Mouse (Mus musculus): Measurements from ENCODE around the gene Pbx2. TPM values are rescaled to one million over a fixed set of nuclear protein-coding genes. Genes with fewer than 3 reads are reported as not detected.

Gene Pbx2
- total RNA-seq, 2 experiments from 2014 or later: 43.5 to 52.7 TPM

DNA sequence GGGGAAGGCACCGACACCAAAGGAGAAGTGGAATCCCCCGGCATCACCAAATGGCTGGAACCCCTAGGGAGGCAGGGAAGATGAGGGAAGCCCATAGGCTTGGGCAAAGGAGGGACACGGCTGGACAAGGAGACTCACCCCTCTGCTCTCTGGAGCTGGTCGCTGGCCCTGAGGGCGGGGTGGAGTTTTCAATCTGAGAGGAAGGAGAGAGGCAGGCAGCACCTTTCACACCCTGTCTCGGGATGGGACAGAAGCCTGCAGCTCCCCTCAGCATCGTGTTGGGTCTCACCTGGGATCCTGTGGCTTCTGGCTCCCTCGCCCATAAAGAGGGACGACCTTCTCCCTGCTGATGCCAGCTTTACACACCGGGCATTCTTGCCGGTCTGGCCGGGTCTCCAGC lies 10.7 kb downstream of the Pbx2 start:
- no peak for DNase-seq (ENCODE audit: low spot score in 2 of 2)

DNA sequence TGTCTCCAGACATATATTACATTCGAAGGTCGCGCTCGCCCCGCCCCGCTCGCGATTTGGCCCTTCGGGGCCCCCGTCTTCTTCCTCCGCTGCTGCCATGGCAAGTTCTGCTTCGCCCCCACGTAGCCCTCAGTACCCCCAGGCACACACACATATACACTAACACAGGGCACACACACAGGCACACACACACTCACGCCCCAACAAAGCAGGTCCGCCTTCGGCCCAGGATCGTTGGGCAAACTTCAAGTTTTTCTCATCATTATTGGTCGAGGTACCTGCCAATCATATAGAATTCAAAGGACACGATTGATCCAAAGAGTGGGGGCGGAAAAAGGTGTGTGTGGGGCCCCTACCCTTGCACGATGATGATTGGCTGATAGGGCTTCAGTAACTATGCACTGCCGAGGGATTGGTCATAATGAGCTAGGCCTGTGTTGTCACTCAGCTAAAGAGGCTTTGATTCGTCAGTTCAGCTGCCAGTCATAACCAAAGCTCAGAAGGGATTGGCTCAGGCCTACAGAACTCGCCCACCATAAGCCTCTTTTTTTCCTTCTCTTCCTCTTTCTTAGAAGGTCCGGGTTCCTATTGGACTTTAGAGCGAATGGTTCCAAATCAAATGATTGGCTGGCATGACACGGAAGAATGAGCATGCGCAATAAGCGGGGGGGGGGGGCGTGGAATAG lies 12.5 kb downstream of the Pbx2 start, which contains the start of gene Rnf5:
TSS of gene Rnf5 (minus strand) at position 316 of the 686 bp plus-strand sequence.
- DNase-seq (ENCODE audit: low spot score in 2 of 2): peak; percentile 97 to 100

DNA sequence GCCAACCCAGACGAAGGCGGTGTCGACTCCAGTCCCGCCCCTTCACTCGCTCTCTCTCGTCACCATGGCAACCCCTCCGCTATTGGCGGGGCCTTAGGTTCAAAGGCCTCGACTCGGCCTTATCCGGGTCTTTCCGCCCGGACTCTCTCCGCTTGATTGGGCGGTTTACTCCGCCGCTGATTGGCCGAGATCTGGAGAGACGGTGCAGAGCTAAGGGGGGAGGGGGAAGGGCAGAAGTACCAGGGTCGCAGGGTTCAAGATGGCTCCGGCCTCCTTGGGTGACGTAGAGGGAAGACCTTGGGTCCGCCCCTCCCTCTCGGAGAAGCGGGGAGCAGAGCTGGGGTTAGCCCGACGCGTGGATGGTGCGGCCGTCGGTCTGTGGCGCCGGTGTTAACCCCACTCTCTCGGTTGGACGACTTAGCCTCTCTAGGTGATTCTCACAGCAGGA lies 13.0 kb downstream of the Pbx2 start, which contains the start of gene Agpat1:
TSS of gene Agpat1 (plus strand) at position 202 of the 448 bp plus-strand sequence.
- DNase-seq (ENCODE audit: low spot score in 2 of 2): peak; percentile 96 to 99

DNA sequence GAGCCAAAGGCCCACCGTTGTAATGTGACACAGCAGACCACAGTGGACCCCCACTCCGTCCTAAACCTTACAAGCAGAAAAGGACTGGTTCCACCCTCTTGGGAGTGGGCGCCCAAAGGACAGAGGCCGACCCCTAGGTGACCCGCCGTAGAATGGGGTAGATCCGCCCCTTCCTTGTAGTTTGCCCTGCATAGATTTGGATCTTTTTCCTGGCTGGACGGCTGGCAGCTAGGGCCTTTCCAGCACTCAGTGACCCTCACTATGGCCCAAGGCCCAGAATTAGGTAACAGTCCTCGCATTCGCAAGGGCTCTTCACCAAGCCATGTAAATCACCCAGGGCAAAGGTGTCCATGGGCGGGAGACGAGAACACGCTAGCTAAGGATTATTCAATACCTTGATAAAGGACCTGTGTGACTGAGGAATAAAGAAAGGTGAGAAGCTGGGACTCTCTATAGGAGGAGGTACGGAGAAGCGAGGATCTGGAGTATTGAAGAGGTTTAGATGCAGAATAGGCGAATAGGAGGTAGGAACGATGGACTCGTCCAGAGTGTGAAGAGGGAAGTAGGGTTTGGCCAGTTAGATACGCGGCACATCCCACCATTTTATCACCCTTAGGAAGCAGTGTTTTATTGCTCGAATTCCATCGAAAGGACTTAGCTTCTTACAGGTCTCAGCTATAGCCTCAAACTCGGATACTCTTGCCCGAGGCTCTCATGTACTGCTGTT lies 13.6 kb downstream of the Pbx2 start:
- DNase-seq (ENCODE audit: low spot score in 2 of 2): no peak

DNA sequence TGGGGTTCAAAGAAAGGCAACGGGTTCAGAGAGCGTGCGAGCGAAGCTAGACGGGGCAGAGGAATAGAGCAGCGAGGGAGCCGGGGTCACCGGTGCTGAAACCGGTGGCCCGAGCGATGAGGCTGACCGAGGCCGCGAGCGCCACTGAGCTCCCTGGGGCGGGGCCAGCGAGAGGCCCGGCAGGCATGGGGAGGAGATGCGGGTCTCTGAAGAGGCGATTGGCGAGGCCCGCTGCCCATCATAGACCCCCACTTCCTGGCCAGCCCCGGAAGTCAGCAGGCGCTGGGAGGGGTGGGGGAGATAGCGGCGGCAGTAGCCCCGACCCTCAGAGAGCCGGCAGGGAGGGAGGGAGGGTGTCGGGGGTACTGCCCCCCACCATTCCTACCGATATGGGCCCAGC lies 14.5 kb downstream of the Pbx2 start:
- peak; percentile 97 to 98 for DNase-seq (ENCODE audit: low spot score in 2 of 2)

DNA sequence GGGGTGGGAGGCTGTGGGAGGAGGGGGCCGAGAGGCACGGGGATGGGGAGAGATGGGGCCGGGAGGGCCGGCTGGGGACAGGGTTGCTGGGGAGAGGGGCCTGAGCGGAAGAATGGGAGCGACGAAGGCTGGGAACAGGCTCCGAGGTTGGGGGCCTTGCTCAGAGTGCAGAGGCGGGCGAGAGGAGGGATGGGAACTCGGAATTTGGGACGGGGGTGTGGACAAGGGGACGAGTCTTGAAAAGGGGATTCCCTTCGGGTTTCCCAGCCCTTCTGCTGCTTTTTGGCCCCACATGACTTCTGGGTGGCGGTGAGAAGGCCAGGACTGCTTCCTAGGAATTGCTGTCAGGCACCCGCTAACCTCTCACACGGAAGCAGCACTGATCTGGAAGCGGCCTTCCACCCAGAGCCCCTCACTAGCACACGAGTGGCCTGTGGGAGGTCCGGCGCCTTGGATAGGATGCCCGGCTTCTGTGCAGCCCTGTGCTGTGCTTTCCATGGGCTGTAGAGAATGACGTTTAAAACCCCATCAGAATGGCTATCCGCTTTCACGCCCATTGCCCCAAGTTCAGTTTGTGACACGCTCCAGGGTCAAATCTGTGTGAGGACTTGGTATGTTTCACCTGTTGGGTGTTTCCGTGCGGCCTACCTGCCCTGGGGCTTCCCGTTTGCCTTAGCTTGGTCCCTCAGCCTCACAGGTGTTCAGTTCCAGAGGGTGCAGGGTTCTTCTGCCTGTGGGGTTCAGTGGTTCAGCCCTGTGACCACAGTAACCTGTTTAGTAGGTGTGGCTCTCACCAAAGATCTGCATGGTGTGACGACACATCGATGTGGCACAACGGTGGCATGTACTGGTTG lies 15.3 kb downstream of the Pbx2 start:
- no peak for DNase-seq (ENCODE audit: low spot score in 2 of 2)

DNA sequence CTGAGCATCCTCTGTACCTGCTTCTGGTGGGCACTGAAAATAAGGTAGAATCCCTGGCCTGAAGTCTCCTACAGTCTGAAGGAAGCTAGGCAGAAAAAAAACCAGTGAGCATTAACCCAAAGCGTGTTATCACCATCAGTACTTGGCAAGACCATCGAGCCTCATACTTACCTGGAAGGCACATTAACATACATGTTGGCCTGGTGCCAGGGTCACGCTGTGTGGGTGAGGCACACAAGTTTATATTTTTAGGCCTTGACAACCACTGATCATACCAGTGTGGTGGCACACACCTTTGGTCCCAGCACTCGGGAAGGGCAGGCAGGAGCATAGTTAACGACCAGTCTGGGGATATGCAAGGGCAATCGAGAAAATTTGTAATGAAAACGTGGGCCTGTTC lies 16.9 kb downstream of the Pbx2 start:
- no peak for DNase-seq (ENCODE audit: low spot score in 2 of 2)

DNA sequence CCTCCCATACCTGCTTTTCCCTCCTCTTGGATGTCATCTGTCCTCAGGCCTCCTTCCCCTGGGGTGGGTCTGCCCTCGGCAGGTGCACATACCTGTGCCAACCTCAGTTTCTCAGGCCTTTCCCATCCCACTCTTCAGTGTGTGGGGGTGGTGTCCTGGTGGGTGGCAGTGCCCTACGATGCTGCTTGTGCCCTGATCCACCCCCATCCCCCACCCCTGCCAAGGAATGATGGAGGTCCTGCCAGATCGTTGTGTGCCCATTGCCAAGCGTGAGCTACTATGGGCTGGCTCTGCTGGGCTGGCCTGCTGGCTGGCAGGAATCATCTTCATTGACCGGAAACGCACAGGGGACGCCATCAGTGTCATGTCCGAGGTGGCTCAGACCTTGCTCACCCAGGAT lies 20.0 kb downstream of the Pbx2 start:
- DNase-seq (ENCODE audit: low spot score in 2 of 2): no peak

DNA sequence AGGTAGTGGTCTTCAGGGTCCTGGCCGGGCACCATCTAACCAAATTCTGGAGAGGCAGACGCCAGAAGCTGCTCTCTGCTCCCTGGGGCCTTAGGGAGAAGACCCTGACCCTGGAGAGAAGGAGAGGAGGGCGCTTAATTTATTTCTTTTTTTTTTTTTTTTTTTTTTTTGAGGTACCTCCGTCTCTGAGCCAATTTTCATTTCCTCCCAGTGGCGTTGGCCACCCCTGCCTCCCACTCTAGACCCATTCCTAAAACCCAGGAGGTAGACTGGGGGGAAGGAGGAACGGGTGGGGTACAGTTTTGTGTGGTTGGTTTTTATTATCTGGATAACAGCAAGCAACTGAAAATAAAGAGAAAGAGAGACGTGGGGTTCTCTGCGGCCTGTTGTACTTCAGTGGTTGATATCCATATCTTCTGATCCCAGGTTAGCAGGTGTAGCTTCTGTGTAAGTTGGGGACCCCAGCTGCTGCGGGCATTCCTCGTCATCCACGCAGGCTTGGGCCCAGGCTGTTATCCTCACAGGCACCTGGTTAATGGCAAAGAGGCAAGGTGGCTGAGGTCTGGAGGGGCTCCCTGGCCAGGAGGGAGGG lies 22.1 kb downstream of the Pbx2 start:
- no peak for DNase-seq (ENCODE audit: low spot score in 2 of 2)

DNA sequence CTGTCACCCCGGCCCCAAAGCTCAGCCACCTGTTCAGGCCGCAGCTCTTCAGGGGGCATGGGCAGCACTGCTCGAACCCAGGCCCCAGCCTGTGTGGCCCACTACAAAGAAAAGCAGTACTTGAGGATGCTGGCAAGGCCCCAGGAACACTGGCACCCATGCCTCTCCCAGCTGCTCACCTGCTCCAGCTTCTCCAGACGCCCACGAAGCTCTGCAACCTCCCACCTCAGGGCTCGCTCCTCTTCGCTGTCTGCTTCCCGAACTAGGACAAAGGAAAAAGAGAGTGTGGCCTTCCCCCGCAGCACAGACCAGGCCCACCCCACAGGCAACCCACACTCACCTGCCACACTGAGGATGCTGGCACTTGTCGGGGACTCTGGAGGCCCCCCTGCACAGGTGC lies 22.8 kb downstream of the Pbx2 start:
- DNase-seq (ENCODE audit: low spot score in 2 of 2): no peak

DNA sequence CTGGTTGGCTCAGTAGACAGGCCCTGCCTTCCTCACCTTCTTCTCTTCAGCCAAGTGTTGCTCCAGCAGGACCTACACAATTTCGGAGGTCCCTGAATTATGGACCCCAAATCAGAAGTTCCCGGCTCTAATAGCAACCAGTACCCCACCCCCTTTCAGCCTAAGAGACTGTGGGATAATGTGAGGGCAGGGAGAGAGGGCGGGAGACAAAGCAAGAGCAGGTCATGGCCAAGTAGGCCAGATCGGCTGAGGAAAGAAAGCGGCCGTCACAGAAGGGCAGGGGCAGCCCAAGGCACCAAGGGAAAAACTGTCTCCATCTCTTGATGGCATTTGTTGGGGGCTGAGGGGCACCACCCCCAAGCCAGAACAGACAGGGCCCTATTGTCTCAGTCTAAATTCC lies 24.8 kb downstream of the Pbx2 start, which contains the start of gene Egfl8:
TSS of gene Egfl8 (minus strand) at position 101 of the 400 bp plus-strand sequence.
- DNase-seq (ENCODE audit: low spot score in 2 of 2): no peak

DNA sequence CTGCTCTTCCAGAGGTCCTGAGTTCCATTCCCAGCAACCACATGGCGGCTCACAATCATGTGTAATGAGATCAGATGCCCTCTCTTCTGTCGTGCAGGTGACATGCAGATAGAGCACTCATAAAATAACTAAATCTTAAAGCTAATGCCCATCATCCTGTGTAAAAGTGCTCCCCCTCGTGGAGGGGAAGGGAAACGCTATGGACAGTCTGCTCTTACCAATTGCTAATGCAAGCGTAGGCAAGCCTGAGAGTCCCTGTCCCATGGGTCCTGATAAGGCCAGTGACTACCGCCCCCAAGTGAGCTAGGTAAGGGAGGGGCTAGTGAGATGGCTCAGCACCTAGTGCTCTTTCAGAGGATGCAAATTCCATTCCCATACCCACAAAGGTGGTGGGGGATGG lies 27.9 kb downstream of the Pbx2 start:
- DNase-seq (ENCODE audit: low spot score in 2 of 2): no peak

DNA sequence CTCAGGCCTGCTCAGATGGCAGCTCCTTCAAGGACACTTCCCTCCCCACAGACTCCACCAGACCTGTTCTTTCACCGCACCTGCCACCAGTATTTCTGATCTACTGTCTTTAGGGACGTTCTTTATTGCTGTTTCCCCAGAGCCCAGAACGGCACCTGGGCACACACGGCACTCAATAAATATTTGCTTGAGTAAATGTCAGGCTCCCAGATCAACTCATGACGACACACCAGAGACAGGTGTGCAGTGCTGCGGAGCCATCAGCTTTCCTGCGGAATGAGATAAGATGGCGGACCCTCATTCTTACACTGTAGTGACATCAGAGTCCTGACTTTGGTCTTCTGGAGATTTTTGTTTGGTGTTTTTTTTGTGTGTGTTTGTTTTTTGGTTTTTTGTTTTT lies 29.9 kb downstream of the Pbx2 start:
- no peak for DNase-seq (ENCODE audit: low spot score in 2 of 2)

DNA sequence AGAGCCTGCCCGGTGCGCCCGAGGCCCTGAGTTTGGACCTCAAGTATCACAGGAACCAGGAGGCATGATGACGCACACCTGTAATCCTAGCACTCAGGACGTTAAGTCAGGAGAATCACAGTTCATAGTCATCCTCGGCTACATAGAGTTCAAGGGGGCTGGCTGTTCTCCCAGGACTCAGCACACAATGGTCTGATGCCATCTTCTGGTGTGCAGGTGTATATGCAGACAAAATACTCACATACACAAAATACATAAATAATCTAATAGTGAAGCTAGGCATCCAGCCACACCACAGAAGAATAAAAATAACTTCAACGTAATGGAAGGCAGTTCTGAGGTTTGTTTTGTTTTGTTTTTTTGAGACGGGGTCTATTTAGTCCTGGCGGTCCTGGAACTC lies 32.1 kb downstream of the Pbx2 start:
- DNase-seq (ENCODE audit: low spot score in 2 of 2): no peak

DNA sequence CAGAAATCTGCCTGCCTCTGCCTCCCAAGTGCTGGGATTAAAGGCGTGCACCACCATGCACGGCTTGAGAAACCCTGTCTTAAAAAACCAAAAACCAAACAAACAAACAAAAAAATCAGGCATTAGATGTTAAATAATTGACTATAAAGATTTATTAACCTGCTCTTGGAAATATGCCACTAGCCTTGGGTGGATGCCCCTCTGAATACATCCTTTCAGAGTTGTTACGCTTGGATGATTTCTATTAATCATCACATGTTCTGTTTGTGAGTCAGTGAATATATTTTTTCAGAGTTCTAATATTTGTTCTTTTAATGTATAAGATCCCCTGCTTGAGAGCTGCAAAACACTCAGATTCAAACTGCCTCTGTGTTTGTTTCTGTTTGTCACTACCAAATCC lies 33.9 kb downstream of the Pbx2 start:
- no peak for DNase-seq (ENCODE audit: low spot score in 2 of 2)

DNA sequence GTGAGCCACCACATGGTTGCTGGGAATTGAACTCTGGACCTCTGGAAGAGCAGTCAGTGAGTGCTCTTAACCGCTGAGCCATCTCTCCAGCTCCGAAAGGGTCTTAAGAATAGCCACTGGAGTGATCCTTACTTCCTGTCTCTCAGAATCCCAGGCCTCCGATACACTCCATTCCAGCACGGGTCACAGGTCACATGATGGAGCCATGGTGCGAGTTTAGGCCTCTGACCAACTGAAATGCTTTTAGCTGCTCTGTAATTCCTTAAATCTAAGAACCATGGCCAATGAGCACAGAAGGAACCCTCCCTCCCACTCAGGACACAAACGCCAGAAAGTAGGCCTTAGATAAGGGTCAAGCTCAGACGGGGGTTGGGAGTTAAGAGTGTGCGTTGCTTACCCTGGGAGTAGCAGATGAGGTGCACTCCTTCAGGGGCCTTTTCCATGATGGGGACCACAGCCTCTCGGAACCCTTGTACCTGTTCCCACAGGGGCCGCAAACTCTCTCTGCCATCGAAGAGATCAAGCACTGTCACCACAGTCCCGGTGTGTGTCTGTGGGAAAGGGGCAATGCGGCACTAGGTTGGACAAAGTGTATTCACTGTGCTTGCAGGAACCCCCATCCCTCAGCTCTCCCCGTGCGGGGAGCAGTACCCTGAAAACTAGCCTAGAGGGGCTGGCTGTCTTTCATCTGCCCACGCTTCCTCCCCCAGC lies 35.2 kb downstream of the Pbx2 start:
- no peak for DNase-seq (ENCODE audit: low spot score in 2 of 2)

DNA sequence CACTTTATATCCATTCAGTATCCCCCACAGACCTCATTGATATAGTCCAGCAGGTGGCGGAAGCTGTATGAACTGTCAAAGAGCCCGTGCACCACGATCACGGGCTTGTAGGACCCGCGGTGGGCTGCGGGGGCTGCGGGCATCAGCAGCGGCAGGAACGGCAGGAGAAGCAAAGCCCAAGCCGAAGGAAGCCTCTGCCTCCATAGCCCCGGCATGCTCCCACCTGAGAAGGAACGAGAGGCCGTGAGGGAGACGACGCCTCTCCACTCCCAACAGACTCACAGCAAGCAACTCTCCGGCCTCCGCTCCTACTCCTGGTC lies 35.7 kb downstream of the Pbx2 start:
- DNase-seq (ENCODE audit: low spot score in 2 of 2): no peak

DNA sequence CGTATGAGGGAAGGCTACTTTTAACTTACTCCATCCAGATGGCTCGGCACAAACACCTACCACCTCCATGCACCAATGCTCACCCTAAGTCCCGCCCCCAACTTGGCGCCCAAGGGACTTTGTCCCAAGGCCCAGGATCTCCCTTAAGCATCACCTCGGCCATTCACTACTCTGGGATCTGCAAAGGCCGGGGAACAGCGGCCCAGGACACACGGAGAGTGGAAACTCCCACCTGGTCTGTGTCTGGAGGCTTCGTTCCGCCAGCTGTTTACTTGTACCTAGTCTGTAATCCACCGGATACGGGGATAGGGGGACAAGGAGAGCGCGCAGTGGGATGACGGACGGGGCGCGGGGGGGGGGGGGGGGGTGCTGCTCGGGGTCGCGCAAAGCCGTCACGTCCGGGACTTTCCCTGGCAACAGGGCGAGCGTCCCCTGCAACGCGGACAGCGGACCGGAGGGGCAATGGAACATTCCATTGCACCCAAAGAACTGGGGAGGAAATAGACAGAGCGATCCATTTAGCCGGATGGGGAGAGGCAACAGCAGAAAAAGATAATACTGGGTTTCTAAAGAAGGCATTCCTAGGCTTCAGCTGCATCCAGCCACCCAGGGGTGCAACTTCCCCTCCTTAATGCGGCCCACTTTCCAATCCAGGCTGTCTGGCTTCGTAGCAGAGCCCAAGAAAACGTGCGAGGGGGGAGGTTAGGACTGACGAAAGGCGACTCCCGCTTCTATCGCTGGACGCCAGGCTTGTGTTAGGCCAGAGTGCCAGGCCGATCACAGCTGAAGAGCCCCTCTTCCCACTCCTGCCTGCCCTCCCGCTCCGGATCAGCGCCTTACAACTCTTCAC lies 36.3 kb downstream of the Pbx2 start:
- DNase-seq (ENCODE audit: low spot score in 2 of 2): peak; percentile 85 to 91

DNA sequence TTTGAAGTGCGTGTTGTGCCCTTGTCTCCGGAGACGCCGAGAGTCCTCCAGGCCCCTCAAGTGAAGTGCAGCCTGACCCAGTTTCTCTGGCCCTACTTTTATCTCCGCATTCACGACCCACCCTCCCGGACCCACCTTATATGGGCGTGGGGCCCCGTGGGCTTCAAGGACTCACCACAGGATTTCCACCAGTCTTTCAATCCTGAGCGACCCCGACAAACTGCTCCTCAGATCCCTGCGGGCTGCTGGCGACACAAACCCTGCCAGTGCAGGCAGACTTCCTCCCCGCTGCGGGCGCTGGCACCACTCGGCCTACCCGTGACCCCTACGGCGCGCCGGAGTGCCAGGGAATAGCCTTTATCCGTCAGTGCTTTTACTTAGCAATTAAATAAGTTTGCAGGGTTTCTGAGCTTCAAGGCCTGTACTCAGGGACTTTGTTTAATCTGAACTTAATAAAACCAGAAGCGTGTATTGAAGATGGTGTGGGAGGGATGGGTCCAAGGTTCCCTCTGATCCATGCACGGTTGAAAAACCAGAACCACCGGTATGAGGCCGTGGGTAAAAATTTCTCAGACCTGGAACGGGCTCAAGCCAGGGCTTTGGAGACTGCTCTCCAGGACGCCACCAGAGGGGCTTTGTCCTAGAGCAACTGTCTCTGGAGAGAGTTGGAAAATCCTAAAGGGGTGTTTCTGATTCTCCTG lies 37.0 kb downstream of the Pbx2 start, which contains the start of gene Ppt2:
TSS of gene Ppt2 (minus strand) at position 568 of the 701 bp plus-strand sequence.
- DNase-seq (ENCODE audit: low spot score in 2 of 2): no peak
